Mouse (Mus musculus) CD4-positive, CD25-positive, alpha-beta regulatory T cell (primary cell): ENCODE measurements around the gene Pde8a. TPM values are rescaled to one million over a fixed set of nuclear protein-coding genes. Genes with fewer than 3 reads are reported as not detected.

Experiments
- polyA plus RNA-seq: library from polyadenylated mRNA; unstranded; fragments of 100-300 nt; shearing (Covaris generic); gene quantifications from one replicate; pipeline ENCODE4 v1.2.1, GENCODE M21; 2017

Pde8a gene
- 7.2 TPM for polyA plus RNA-seq

DNA sequence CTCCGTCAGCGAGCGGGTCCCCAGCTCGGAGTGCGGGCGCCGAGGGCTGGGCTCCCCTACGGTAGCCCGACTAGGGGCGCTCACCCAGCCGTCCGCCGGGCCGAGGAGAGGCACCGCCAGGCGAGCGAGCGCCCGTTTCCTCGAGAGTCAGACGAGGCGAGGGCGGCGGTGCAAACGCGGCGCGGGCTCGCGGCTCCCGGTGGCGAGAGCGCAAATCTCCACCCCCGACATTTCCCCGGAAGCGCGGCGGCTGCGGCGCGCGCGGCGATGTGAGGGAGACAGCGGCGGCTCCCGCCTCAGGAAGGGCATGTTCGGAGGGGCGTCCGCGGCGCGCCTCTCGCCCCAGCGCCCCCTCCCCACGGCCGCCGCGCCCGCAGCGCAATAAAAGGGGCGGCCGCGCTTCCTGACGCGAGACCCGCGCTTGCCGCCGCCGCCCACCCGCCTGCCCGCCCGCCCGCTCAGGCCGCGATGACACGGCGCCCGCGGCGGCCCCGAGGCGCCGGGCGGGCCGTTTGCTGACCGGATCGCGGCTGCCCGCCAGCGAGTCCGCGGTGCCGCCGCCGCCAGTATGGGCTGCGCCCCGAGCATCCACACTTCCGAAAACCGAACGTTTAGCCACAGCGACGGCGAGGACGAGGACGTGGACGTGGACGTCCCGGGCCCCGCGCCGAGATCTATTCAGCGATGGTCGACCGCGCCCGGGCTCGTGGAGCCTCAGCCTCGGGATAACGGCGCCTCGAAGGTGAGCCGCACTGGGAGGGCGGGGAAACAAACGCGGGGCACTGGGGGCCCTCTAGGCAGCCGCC lies at the start of gene Pde8a:
Gene Pde8a (plus strand): TSS at position 250 of the 806 bp plus-strand sequence.

DNA sequence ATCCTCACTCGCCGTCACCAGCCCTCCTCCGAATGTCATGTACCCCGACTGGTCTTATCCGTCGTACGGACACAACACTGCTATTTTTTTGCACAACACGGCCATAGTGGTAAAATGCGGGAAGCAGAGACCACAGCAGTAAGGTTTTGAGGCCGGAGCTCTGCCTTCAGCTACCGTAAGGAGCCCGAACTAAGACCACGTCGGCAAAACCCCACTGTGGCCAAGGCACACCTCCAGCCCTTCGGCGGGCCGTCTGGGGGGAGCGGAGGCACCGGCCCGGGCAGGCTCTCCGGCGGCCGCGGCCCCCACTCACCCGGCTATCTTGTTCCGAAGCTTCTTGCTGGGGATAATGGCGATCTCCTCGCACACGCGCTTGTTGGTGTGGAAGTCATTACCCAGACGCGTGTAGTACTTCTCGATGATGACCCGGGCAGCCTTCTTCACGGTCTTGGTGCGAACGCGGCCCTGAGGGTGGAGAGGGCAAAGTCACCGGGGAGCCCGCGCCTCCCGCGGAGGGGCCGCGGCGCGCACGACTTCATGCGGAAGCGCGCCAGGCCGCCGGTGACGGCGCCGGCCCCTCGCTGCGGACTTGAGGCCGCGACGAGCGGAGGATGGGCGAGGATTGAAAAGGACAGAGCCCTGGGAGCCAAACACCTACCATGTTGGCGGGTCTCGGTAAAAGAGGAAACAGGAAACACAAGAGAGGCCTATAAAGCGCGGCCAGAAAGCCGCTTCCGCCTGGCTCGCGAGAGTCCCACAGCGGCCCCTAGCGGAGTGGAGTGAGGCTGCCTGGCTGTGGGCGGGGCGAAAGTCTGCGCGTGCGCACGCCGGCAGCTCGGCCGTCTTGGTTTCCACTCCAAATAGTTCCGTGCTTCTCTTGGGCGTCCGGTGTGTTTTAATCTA lies 131.4 kb downstream of the Pde8a start, which contains the start of gene Rps17:
Gene Rps17 (minus strand): TSS at position 711 of the 903 bp plus-strand sequence.

Other genes starting within 250 kb of the Pde8a start
- gene Zfp592, start 219.9 kb upstream of the Pde8a start, polyA plus RNA-seq, result 79.8 TPM
- 0.18 TPM for gene Alpk3, start 156.0 kb upstream of the Pde8a start, polyA plus RNA-seq
- not detected for gene Slc28a1, start 98.8 kb upstream of the Pde8a start, polyA plus RNA-seq
- 726 TPM for gene Rps17, start 131.7 kb downstream of the Pde8a start, polyA plus RNA-seq
- not detected for gene Cpeb1, start 241.9 kb downstream of the Pde8a start, polyA plus RNA-seq